Mouse (Mus musculus): Measurements from ENCODE around the gene Smg9.

Smg9 gene

DNA sequence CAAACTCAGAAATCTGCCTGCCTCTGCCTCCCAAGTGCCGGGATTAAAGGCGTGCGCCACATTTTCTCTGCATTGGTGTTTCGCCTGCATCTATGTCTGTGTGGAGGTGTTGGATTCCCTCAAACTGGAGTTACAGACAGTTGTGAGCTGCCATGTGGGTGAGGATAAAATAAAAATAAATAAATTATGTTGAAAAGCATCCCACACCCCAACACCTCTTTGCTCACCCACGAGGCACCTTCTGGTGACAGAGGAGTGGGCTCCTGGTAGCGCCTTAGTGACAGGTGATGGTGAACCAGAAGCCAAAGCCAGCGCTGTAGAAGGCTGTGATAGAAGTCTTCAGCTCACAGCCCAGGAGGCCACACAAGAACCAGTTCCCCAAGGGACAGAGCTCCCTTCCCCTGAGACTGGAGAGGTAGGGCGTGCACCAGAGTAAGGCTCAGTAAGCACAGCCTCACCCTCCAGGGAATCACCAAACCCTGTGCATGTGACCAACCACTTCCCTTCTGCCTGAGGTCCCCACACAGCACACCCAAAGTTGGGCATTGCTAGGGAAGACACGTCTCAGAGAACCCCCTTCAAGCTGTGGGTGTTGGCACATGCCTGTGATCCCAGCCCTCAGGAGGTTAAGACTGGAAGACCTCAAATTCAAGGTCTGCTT is 46.0 kb downstream of the Smg9 start:
- DNase-seq (ENCODE audit: low spot score): no peak

DNA sequence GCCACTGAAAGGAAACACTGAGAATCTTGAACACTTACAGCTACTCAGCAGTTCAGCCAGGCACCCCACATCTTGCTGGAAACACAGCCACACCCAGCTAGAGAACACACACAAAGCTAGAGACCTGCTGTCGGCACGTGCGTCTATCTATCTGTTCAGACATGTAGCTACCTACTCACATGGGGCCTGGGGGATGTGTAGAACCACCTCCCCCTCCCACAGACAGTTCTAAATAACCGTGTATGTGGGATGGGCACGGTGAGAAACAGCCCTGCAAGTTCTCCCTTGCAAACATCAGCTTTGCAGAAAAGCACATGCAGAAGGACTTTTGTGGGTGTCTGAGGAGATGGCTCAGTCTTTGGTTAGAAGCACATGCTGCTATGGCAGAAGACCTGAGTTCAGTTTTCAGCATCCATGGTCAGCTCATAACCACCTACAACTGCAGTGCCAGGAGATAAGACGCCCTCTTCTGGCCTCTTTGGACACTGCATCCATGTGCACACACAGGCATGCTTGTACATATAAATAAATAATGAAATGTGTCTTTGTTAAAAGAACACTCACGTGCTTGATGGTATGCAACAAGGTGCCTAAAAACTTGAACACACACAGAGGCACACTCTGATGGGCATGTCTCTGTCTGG is 47.4 kb downstream of the Smg9 start:
- no peak for DNase-seq (ENCODE audit: low spot score)

DNA sequence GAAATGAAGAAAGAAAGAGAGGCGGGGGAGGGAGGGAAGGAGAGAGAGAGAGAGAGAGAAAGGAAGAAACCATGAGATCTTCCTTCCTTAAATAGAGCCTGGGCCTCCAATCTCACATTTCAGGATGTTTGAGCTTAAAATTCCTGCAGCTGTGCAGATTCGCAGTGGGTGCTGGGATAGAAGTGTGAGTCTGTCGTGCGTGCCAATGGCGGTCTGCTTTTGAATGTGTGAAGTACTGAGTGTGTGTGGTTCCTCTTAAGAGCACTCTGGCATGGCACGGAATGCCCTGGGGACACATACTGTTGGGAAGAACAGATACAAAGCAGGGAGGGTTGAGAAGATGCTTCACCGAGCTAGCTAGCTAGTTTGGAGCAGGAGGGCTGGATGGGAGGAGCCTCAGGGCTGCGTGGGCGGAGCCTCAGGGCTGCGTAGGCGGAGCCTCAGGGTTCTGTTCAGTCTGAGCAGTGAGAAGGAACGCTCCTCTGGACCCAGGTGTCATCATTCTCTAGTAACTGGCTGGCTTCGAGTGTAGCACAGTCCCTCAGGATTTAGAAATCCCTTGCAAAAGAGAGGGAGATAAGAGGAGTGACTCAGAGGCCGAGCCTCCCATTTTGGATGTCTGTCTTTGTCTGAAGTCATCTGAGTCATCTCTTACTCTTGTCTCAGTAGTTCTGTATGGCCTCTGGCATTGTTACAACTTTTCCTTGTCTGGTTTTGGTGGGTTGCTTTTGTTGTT is 49.5 kb downstream of the Smg9 start:
- no peak for DNase-seq (ENCODE audit: low spot score)

DNA sequence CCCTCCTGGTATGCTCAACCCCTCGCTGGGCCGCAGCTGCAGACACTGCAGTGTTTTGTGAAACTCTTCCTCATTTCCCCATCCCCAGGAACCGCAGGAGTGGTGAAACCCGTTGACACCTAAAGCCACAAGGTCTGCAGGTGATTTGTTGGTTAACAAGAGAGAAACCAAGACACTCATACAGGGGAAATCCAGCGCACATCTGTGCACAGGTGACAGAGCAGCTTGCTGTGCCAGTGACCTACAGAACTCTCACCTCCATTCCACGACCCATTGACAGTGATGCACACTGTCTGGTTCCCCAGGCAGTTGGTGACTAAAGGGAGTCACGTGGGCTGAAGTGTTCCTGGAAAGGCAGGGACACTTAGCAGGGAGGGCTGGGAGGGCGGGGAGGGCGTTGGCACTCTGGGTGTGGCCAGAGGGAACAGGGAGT is 51.2 kb downstream of the Smg9 start:
- DNase-seq (ENCODE audit: low spot score): no peak

DNA sequence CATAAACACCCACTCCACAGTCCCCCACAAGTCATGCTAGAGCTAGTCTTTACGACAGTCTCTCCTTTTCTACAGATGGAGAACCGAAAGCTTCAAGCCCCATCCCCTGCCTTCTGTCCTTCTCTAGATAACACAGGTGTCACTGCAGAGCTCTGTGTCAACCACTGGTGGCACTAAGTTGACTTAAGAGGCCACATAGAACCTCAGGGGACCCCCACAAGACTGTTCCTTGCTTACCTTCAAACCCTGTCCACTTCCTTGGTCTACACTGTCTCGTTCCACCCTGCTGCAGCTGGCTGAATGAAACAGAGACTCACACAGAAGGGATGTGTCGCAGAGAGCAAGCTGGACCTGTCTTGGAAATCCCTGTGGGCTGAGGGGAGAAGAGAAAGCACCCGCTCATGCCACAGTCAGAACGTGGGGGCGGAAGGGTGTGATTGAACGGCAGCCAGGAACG is 52.5 kb downstream of the Smg9 start, which contains the start of gene Irgc1:
Gene Irgc1 (minus strand): TSS at position 443 of the 457 bp plus-strand sequence.
- DNase-seq (ENCODE audit: low spot score): no peak

DNA sequence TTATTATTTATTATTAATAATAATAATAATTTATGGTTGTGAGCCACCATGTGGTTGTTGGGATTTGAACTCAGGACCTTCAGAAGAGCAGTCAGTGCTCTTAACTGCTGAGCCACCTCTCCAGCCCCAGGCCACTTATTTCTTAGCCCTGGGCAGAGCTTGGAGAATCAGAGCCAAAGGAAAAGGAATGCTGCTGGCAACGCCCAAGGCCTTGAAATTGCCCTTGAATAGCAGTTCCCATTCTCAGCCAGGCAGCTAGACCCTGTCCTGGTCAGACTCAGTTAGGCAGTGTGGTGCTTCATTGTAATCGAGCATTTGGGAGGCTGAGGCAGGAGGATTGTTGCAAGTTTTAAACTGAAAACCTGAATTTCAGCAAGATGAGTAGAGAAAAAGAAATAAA is 54.8 kb downstream of the Smg9 start:
- DNase-seq (ENCODE audit: low spot score): no peak

DNA sequence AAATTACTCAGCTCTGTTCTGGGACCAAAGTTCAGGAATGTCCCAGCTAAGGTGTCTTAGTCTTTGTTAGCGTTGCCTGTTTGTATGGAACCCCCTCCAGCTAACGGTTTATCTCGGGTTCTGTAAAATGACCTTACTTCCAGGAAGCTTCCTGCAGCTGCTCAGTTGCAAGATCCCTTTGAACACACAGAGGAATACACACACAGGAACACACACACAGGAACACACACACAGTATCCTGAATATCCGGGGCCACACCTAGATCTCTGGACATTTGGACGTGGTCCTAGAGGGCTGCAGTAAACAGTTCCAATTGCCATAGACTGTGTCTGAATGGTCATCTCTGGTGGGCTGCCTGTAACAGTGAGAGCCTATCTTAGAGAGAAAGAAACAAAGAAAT is 56.3 kb downstream of the Smg9 start:
- no peak for DNase-seq (ENCODE audit: low spot score)

DNA sequence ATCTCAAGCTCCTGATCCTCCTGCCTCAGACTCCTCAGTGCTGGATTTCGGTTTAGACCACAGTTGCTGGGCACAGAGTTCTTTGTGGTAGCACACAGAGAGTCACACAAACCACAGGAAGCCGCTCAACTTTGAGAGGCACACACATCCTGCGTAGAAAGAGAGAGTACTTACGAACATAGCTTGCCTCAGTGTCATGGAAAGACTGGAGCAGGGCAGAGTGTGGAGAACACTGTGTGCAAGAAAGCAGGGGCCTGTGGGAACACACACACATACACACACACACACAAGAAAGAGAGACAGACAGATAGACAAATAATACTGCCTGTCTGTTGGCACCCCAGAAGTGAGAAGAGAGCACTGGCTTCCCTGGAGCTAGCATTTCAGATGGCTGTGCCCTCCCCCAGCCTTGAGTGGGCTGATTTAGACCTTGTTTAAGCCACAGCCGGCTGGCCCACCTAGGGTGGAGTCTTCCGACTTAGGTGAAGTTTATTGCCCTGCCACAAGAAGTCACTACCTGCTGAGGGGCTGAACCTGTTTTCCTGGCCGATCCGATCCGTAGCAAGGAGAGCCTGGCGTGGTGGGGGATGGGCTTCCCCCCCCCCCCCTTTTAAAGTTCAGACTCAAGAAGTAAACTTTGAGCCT is 58.4 kb downstream of the Smg9 start:
- no peak for DNase-seq (ENCODE audit: low spot score)

DNA sequence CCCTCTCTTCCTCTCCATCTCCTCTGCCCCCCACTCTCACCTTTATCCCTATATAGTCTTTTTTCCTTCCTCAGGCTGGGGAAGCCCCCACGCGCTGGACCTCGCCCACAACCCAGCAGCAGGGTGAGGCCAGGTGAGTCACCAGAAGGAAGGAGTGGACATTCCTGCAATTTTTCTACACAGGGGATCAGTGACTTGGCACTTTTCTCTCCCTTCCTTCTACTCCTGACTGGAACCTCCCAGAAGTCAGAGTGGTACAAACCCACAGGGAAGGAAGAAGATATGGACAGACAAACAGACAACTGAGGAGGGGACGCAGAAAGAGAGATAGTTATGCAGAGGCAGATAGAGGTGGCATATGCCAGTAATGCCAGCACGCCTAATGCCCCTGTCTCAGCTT is 60.0 kb downstream of the Smg9 start:
- no peak for DNase-seq (ENCODE audit: low spot score)

DNA sequence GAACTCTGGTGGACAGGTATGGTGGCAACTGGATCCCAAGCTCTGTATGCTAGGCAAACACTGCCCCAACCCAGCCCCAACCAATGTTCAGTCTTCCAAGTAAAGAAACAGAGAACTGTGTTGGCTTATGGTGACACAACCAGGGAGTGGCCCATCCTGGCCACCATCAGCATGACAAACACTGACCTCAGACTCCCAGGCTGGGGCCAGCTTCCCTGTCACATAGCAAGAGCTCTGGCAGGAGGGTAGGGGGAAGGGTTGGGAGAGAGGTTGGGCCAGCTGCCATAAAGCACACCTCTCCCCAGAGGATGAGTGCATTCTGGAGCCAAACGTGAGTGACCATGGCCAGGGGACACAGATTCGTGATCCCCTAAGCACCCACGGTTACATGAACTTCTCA is 60.4 kb downstream of the Smg9 start:
- DNase-seq (ENCODE audit: low spot score): no peak

DNA sequence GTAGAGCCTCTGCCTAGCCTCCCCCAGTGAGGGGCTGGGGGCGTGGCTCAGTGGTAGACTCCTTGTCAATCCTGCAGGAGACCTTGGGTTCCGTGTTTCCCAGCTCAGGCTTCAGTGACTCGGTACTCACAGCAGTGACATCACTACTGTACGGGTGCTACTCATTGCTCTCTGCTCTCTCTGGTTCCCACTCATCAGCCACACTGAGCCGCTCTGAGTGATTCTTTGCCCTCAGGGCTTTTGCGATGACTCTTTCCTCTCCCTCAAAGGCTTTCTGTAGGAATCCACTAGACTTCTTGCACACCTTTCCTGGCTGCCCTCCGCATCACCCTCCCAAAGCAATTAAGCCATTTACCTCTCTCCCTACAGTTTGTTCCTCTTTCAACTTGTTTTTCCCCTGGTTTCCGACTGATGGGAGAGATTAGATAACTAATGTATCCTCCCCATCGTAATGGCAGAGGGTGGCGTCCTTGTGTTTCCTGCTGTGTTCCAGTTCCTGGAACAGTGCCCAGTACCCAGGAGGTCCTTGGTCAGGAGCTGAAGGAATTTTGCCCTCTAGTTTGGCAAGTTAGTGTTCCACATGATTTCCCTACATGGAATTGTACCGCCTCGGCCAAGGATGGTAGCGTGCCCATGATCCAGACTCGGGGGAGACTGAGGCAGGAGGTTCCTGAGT is 62.1 kb downstream of the Smg9 start:
- DNase-seq (ENCODE audit: low spot score): no peak

DNA sequence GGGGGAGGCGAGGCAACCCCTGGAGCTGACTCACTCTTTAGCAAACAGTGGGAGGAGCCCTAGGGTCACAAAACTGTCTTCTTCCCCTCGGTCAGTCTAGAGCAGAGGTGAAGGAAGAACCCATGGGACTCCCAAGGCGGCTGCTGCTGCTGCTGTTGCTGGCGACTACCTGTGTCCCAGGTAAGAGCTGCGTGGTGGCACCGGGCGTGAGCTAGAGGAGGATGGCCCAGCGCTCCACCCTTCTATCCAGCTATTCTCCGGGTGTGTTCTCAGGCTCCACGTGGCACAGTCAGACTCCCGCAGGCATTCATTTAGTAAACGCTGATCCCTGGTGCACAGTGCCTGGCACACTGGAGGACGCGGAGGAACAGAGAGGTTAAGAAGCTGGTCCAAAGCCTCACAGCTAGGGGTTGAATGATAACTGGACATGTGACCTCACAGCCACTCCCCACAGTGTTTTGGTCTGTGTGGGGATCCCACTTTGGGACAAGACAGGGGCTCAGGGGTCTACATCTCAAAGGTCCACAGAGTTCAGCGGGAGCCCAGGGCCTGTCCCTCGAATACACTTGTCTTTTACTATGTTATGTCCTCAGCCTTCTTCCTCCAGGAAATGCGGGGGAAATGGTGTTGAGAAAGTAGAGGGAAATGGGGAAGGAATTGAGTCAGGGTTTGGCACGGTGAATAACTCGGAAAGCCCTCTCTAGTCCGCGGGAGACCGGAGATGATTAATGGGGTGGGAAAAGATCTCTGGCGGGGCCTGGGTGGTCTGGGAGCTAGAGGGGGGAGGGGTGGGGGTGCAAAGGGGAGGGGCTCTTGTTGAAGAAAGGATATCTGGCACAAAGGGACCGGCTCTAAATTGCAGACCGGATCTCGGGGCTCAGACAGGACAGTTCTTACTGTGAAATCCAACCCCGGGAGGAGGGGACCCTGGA is 63.2 kb downstream of the Smg9 start, which contains the start of gene Plaur:
Gene Plaur (plus strand): TSS at position 97 of the 932 bp plus-strand sequence.
- DNase-seq (ENCODE audit: low spot score): peak; percentile 59

DNA sequence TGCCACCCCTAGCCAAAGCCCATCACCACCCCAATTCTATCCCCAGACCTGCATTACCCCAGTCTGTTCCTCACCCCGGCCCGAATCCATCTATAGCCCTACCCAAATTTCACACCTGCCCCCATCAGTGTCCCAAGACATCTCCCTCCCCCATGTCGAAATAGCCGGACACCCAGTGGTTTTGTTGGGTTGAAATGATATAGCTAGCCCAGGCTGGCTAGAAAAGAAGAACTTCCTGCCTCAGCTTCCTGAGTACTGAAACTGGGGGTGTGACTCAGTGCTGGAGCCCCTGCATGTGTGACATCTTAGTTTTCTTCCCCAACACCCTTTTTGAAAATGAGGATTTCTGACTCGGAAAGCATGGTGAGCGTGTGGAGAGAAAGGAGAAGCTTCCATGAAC is 67.4 kb downstream of the Smg9 start:
- no peak for DNase-seq (ENCODE audit: low spot score)

DNA sequence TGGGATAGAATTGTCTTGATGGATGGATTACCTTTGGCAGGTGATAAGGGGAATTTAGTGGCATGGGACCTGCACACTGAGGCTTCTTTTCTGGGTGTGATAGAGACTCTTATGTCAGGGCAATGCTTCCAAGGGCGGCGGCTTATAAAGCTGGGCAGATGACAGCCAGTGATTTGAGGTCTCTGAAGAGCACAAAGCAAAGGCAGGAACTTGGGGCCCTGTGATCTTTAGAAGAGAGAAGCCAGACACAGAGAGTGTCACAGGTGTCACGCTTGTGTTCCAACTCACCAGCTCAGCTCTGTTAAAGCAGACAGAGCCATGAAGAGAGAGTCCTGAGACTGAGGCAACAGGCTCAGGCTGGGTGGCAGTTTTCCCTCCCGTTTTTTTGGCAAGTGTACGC is 68.5 kb downstream of the Smg9 start:
- no peak for DNase-seq (ENCODE audit: low spot score)

DNA sequence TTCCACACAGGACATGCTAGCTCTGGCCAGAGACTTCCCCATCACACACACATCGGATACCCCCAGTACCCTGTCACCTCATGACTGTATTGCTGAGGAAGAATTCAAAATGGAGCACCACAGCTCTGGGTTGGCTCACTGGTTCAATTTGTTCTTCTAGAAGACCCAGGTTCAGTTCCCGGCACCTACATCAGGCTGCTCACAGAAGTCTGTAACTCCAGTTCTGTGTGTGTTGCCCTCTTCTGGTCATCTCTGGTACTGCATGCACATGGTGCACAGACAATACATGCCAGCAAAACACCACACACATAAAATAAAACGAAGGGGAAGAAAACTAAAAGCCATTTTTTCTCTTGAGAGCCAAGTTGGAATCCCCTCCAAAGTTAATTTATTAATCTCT is 69.7 kb downstream of the Smg9 start:
- no peak for DNase-seq (ENCODE audit: low spot score)

DNA sequence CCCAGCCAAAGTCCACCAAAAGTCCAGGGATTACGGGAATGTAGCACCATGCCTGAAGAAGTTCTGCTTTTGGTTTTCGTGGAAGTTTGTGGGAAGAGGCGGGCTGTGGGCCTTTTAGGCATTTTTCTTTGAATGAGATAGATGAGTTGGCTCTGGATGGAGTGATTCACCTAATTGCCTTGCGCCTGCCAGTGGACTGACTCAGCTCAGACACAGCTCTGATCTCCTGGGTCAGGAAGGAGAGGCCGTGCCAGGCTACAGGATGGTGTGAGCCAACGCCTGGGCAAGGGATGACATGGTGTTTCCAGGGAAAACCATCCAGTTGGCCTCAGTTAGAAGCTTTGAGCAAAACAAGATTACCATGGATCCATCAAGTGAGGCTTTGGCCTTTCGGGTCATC is 70.9 kb downstream of the Smg9 start:
- DNase-seq (ENCODE audit: low spot score): no peak
